ENCODE assay signal across 26 mouse cellular contexts in genomic region chr10:77222963-77223552, GRCm38 (mm10). TPM values are rescaled to one million over a fixed set of nuclear protein-coding genes. Genes with fewer than 3 reads are reported as not detected.
DNase-seq lines count a peak whose midpoint lies in the region; ATAC-seq and TF ChIP-seq lines count a peak whose summit lies in the region.
"Had no signal": no experiment of that assay in that cellular context is flagged by ENCODE, and none has a peak within 500 bp of the region (broad histone marks: within the 10 kb centered on the region; RNA-seq: fewer than 3 reads in every experiment).

No protein-coding gene starts in this region.

- H3K36me3 ChIP-seq in hindbrain, postnatal 0 days (ENCODE audit: insufficient read depth, low read length) = no peaks in the 10 kb centered on the region
- no peaks in the 10 kb centered on the region for H3K36me3 ChIP-seq in hindbrain, embryonic 12.5 days
- H3K36me3 ChIP-seq in megakaryocyte, embryonic 14.5 days (replicated peaks; ENCODE audit: low read length) = peaks cover 35% of the 10 kb centered on the region
- H3K36me3 ChIP-seq in liver, embryonic 15.5 days (replicated peaks) = no peaks in the 10 kb centered on the region
- H3K36me3 ChIP-seq in intestine, postnatal 0 days (ENCODE audit: control insufficient read depth, insufficient read depth) = no peaks in the 10 kb centered on the region
- H3K36me3 ChIP-seq: embryonic facial prominence, embryonic 12.5 days; hindbrain, embryonic 13.5 days; limb, embryonic 13.5 days; midbrain, embryonic 12.5 days had no signal

- no peaks in the 10 kb centered on the region for H3K27me3 ChIP-seq in hindbrain, postnatal 0 days (ENCODE audit: insufficient read depth, low read length)
- no peaks in the 10 kb centered on the region for H3K27me3 ChIP-seq in hindbrain, embryonic 12.5 days
- no peaks in the 10 kb centered on the region for H3K27me3 ChIP-seq in megakaryocyte, embryonic 14.5 days (replicated peaks)
- no peaks in the 10 kb centered on the region for H3K27me3 ChIP-seq in liver, embryonic 15.5 days
- no peaks in the 10 kb centered on the region for H3K27me3 ChIP-seq in intestine, postnatal 0 days (replicated peaks; ENCODE audit: control insufficient read depth, insufficient read depth, low read length)
- H3K27me3 ChIP-seq: embryonic facial prominence, embryonic 12.5 days; hindbrain, embryonic 13.5 days; limb, embryonic 13.5 days; midbrain, embryonic 12.5 days had no signal

- H3K4me3 ChIP-seq in hindbrain, postnatal 0 days (ENCODE audit: low read length) = no peak overlapping the region
- no peak overlapping the region for H3K4me3 ChIP-seq in hindbrain, embryonic 12.5 days
- H3K4me3 ChIP-seq in megakaryocyte, embryonic 14.5 days (replicated peaks) = peak overlapping the region; percentile 79
- no peak overlapping the region for H3K4me3 ChIP-seq in liver, embryonic 15.5 days (replicated peaks)
- H3K4me3 ChIP-seq in layer of hippocampus, adult 2 months = no peak overlapping the region
- H3K4me3 ChIP-seq in intestine, postnatal 0 days (ENCODE audit: low read depth, low read length) = no peak overlapping the region
- H3K4me3 ChIP-seq: embryonic facial prominence, embryonic 12.5 days; hindbrain, embryonic 13.5 days; left cerebral cortex, adult 2 months; limb, embryonic 13.5 days; midbrain, embryonic 12.5 days had no signal

- 64% methylated on average over 11 of the region's 11 CpGs for WGBS in hindbrain, postnatal 0 days
- WGBS in hindbrain, embryonic 12.5 days = 82% methylated on average over 11 of the region's 11 CpGs
- 61% methylated on average over 11 of the region's 11 CpGs for WGBS in liver, embryonic 15.5 days (ENCODE audit: insufficient replicate concordance)
- WGBS in intestine, postnatal 0 days = 94% methylated on average over 11 of the region's 11 CpGs

- TF ChIP-seq CTCF in hindbrain, postnatal 0 days (IDR thresholded peaks at IDR 0.05; ENCODE audit: low read depth) = no peak
- no peak for TF ChIP-seq CTCF in layer of hippocampus, adult 2 months (conservative IDR thresholded peaks at IDR 0.05)
- TF ChIP-seq CTCF in intestine, postnatal 0 days (IDR thresholded peaks at IDR 0.05; ENCODE audit: low read depth) = no peak

- no peak overlapping the region for H3K4me2 ChIP-seq in hindbrain, postnatal 0 days (ENCODE audit: low read depth, low read length)
- no peak overlapping the region for H3K4me2 ChIP-seq in hindbrain, embryonic 12.5 days (replicated peaks)
- H3K4me2 ChIP-seq in liver, embryonic 15.5 days = no peak overlapping the region
- H3K4me2 ChIP-seq in intestine, postnatal 0 days (replicated peaks; ENCODE audit: low read depth) = no peak overlapping the region
- H3K4me2 ChIP-seq: embryonic facial prominence, embryonic 12.5 days; hindbrain, embryonic 13.5 days; limb, embryonic 13.5 days; midbrain, embryonic 12.5 days had no signal

- H3K9ac ChIP-seq in hindbrain, postnatal 0 days (replicated peaks; ENCODE audit: low read length) = no peak overlapping the region
- no peak overlapping the region for H3K9ac ChIP-seq in hindbrain, embryonic 12.5 days
- 0 out of 2 replicates have a peak overlapping the region, but pooled peaks have one; percentile 4 for H3K9ac ChIP-seq in liver, embryonic 15.5 days
- no peak overlapping the region for H3K9ac ChIP-seq in intestine, postnatal 0 days (ENCODE audit: low read depth, low read length)
- H3K9ac ChIP-seq: embryonic facial prominence, embryonic 12.5 days; hindbrain, embryonic 13.5 days; limb, embryonic 13.5 days; midbrain, embryonic 12.5 days had no signal

- no peaks in the 10 kb centered on the region for H3K4me1 ChIP-seq in hindbrain, postnatal 0 days (ENCODE audit: insufficient read depth, low read length)
- no peaks in the 10 kb centered on the region for H3K4me1 ChIP-seq in hindbrain, embryonic 12.5 days
- H3K4me1 ChIP-seq in megakaryocyte, embryonic 14.5 days = peaks cover 94% of the 10 kb centered on the region
- H3K4me1 ChIP-seq in liver, embryonic 15.5 days (replicated peaks) = peaks cover 85% of the 10 kb centered on the region
- H3K4me1 ChIP-seq in intestine, postnatal 0 days (replicated peaks; ENCODE audit: control insufficient read depth, insufficient read depth, low read length) = 0 out of 2 replicates have a peak, but pooled peaks cover 5% of the 10 kb centered on the region
- H3K4me1 ChIP-seq: embryonic facial prominence, embryonic 12.5 days; hindbrain, embryonic 13.5 days; midbrain, embryonic 12.5 days had no signal

- 0 out of 2 replicates have a peak, but pooled peaks have one; percentile 15 for ATAC-seq in hindbrain, postnatal 0 days
- ATAC-seq in hindbrain, embryonic 12.5 days (ENCODE audit: low FRiP score) = no peak
- ATAC-seq in megakaryocyte, adult 5-6 weeks (ENCODE audit: poor library complexity, severe bottlenecking) = no peak
- no peak for ATAC-seq in liver, embryonic 15.5 days (ENCODE audit: insufficient read depth)
- no peak for ATAC-seq in intestine, postnatal 0 days
- ATAC-seq: forebrain, embryonic 14.5 days had no signal

- DNase-seq in hindbrain, postnatal 0 days (ENCODE audit: low spot score) = peak; percentile 42
- DNase-seq in layer of hippocampus, adult 2 months (ENCODE audit: low spot score in 2 of 2) = no peak
- DNase-seq: adrenal gland, postnatal 36 days; cerebellum, adult 2 months; cerebellum, postnatal 36 days; gastrocnemius, postnatal 14 days; heart, postnatal 36 days; kidney, adult 11 months; kidney, postnatal 14 days; lung, adult 2 months; spleen, adult 18-20 months; thymus, adult 2 months; thymus, postnatal 36 days had no signal

- H3K27ac ChIP-seq in hindbrain, postnatal 0 days = no peak overlapping the region
- H3K27ac ChIP-seq in hindbrain, embryonic 12.5 days = no peak overlapping the region
- H3K27ac ChIP-seq in liver, embryonic 15.5 days (replicated peaks) = peak overlapping the region; percentile 87
- H3K27ac ChIP-seq in layer of hippocampus, adult 2 months = no peak overlapping the region
- H3K27ac ChIP-seq in intestine, postnatal 0 days (ENCODE audit: low read depth, low read length) = no peak overlapping the region
- H3K27ac ChIP-seq: embryonic facial prominence, embryonic 12.5 days; hindbrain, embryonic 13.5 days; left cerebral cortex, adult 2 months; limb, embryonic 13.5 days; midbrain, embryonic 12.5 days; stomach, postnatal 0 days had no signal

- H3K9me3 ChIP-seq in hindbrain, postnatal 0 days (ENCODE audit: low read length) = no peaks in the 10 kb centered on the region
- no peaks in the 10 kb centered on the region for H3K9me3 ChIP-seq in hindbrain, embryonic 12.5 days (replicated peaks)
- no peaks in the 10 kb centered on the region for H3K9me3 ChIP-seq in megakaryocyte, embryonic 14.5 days
- no peaks in the 10 kb centered on the region for H3K9me3 ChIP-seq in liver, embryonic 15.5 days (replicated peaks)
- H3K9me3 ChIP-seq in intestine, postnatal 0 days (ENCODE audit: control insufficient read depth) = no peaks in the 10 kb centered on the region
- H3K9me3 ChIP-seq: embryonic facial prominence, embryonic 12.5 days; hindbrain, embryonic 13.5 days; limb, embryonic 13.5 days; midbrain, embryonic 12.5 days had no signal

RNA-seq across cellular contexts. Expression of gene Pofut2, which starts 36.0 kb away (rescaled TPM):
- total RNA-seq in hindbrain, postnatal 0 days (2014; rRNA removed) = 48.2 and 52.4 TPM in 2 replicates
- polyA plus RNA-seq in hindbrain, postnatal 0 days (2015; fragmentation: Nextera tagmentation; extraction: Ambion mirVana) = 47.0 and 47.7 TPM in 2 replicates
- 81.8 and 92.5 TPM in 2 replicates for polyA plus RNA-seq in hindbrain, embryonic 12.5 days (2016; fragmentation: Nextera tagmentation; extraction: Ambion mirVana)
- 78.3 and 80.8 TPM in 2 replicates for polyA plus RNA-seq in megakaryocyte, embryonic 14.5 days (2012; ENCODE audit: insufficient read depth, low replicate concordance)
- 16.2 and 17.2 TPM in 2 replicates for total RNA-seq in megakaryocyte, adult 5-6 weeks (2015)
- 11.0 and 19.2 TPM in 2 replicates for total RNA-seq in megakaryocyte, adult 5-6 weeks (2017)
- polyA plus RNA-seq in liver, embryonic 15.5 days (2015; fragmentation: Nextera tagmentation; extraction: Ambion mirVana) = 23.8 and 27.2 TPM in 2 replicates
- total RNA-seq in layer of hippocampus, adult 2 months (2021) = 10 to 100 TPM; 29.5 to 30.1 TPM
- polyA plus RNA-seq in intestine, postnatal 0 days (2015; fragmentation: Nextera tagmentation; extraction: Ambion mirVana) = 40.4 and 42.2 TPM in 2 replicates

RNA-seq across cellular contexts. Expression of gene Col18a1, which starts 56.7 kb away (rescaled TPM):
- total RNA-seq in hindbrain, postnatal 0 days (2014; rRNA removed) = 47.5 and 57.7 TPM in 2 replicates
- 18.2 and 20.0 TPM in 2 replicates for polyA plus RNA-seq in hindbrain, postnatal 0 days (2015; fragmentation: Nextera tagmentation; extraction: Ambion mirVana)
- polyA plus RNA-seq in hindbrain, embryonic 12.5 days (2016; fragmentation: Nextera tagmentation; extraction: Ambion mirVana) = 103 and 109 TPM in 2 replicates
- 946 and 2,951 TPM in 2 replicates for polyA plus RNA-seq in megakaryocyte, embryonic 14.5 days (2012; ENCODE audit: insufficient read depth, low replicate concordance)
- 0.09 TPM in 1 of 2 replicates, not detected in the other for total RNA-seq in megakaryocyte, adult 5-6 weeks (2015)
- not detected in 2 replicates for total RNA-seq in megakaryocyte, adult 5-6 weeks (2017)
- 66.0 and 88.2 TPM in 2 replicates for polyA plus RNA-seq in liver, embryonic 15.5 days (2015; fragmentation: Nextera tagmentation; extraction: Ambion mirVana)
- total RNA-seq in layer of hippocampus, adult 2 months (2021) = 1 to 10 TPM; 3.2 to 4.8 TPM
- 34.9 and 35.2 TPM in 2 replicates for polyA plus RNA-seq in intestine, postnatal 0 days (2015; fragmentation: Nextera tagmentation; extraction: Ambion mirVana)
- total RNA-seq: megakaryocyte progenitor cell, adult 5-6 weeks had no signal
